Mouse (Mus musculus) thymus, postnatal 4 days (tissue): Measurements from ENCODE around the gene Arntl.

Source experiments
- DNase-seq: peaks from one replicate; pipeline ENCODE4 v3.0.0; 2021

Gene Arntl

DNA sequence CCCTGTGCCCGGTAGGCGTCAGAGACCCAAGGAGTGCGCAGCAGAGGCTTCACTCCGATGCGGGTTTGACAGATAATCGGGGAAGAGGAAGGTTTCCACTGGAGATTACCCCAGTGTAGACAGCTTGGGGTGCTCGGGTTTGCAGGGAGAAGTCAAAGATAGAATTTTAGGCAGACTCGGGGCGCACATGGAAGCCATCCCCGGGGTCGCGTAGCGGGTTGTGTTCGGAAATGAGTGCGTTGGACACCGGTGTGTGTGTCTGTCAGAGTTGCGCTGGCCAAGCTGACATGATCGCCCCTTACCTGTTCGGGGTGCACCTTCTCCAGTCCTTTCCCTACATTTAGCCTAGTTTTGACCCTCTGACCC, 1.1 kb downstream of the Arntl start:
- peak; percentile 42 for DNase-seq

DNA sequence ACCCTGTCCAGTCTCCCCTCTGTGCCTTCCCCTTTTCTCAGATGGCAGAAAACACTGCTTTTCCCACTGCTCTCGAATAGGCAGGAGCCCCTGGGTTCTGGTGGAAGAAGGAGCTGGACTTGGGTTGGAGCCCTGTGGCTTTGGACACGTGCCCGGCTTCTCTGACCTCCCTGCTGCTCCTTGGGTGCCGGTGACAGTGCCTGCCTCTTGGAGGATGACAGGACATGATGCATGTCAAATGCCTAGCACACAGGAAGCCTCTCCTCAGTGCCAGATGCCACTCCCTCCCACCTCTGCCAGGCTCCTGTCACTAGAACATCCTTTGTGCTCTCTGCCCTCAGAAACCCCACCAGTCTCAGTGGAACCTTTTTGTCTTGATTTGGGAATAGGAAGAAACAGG, 3.2 kb downstream of the Arntl start:
- DNase-seq, result peak; percentile 58

DNA sequence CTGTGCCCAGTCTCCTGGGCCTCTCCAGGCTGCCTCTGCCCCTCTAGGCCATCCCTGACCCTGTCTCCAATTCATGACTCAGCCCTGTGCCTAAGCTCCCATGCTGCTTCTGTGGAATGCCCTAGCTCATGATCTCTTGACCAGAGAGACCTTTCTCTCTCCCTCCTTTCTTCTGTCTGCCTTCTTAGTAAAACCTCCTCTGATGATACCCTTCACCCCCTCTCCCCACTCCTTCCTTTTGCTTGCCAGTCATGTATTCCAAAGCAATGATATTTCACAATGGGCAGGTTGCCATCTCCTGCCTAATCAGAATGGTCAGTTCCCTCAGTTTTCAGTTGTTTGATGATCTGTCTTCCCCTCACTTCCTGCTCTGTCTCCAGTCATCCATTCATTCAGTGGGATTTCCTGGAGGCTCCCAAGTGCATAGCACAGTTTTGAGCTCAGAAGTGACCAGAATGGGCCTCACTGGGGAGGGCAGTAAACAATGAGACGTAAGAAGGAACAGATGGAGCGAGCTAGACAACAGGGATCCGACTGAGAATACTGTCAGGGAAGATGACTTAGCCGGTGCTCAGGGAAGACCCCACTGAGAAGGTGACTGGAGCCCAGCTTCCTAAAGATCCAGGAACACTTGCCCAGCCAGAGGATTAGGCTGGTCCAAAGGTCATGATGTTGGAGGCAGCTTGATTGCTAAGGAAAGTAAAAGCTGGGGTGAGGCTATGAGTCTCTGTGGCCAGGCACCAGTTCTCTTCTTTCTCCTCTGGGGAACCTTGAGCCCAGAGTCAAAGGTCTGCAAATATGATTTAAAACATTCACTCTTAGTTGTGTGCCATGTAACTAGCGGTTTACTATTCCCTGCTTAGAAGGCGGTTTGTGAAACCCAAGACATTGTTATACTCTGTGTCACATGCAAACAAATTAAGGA, 7.2 kb downstream of the Arntl start:
- DNase-seq, result no peak

DNA sequence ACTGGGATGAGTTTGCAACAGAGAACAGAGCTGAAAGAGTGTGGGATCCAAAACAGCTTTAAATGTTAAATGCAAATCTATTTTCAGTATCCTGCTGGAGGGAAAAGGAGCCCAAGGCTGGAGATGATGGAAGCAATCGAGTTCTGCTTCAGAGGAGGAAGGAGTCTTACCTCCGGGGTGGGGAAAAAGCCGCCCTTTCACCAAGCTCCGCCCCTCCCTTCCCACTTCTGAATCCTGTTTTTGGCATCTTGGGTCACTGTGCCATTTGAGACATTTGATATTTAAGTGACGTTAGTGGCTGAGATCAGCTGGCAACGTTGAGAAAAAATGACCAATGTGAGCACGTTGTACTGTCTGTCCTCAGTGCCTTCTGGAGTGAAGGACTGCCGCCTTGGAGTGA, 8.9 kb downstream of the Arntl start:
- no peak for DNase-seq

DNA sequence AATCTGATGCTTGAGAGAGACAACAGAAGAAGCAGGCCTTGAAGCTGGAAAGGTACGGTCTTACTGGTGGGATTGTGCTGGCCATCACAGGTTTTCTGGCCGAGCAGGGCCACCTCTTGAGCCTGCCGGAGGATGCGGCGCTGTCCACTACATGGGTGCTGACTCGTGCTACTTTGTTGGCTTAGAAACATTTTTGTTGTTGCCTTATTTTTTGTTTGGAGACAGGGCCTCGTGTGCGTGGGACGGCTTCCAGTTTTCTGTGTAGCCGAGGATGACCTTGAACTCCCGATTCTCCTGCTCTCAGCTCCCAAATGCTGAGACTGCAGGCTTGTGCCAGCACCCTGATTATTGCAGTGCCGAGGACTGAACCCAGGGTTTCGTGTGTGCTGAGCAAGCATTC, 12.2 kb downstream of the Arntl start:
- no peak for DNase-seq

DNA sequence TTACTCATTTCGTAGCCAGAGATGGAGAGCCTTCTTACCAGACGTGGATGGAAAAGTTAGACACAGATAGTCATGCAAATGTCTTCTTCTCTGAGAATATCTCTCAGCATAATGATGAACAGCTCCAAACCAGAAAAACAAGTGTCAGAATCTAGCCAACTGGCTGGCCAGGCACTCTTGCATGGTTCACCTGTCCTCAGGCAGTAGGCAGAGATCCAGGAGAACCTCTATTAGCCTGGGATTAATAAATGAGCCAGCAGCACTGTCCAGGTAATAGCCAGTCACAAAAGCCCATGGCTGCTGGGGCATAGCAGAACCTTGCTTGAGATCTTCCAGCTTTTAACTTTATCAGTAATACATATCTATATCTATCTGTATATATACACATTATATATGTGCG, 12.6 kb downstream of the Arntl start:
- DNase-seq, result no peak

DNA sequence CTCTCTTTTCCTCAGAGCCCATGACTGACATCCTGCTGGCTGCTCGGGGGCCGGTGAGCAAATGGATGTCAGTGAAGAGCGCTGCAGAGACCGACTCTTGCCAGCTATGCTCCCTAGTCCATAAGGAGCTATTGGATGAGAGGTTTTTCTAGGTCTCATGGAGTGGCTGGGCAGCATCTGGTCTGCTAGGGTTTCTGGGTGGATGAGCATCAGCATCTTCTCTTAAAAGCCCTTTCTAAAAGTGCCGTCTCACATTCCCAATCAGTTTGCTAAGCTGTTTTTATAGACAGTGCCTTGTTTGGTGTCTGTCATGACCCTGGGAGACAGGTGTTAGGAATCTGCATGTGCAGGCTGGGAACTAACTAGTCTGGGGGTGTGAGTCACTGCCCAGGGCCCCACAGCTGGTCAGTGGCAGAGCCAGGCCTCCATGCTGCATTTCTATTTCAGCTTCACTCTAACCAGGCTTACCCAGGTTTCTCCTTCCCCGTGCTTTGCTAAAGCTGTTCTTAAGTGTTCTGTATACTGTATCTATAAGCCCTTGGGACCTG, 13.5 kb downstream of the Arntl start:
- no peak for DNase-seq

DNA sequence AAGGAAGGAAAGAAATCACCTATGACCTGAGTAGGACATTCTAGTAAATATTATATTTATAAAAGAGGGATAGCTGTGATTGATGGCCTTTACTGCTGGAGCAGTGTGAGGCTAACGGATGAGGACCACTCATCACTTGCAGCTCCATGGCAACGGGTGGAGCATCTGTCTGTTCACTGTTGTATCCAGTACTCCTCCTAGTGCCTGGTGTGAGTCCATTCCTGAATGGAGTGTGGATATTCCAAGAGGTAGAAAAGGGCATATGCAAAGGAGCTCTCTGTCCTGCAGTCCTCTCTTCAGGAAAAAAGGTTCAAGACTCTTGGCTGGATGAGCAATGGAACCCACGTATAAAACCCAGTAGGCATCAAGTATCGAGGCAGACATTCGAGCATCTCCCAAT, 15.6 kb downstream of the Arntl start:
- no peak for DNase-seq

DNA sequence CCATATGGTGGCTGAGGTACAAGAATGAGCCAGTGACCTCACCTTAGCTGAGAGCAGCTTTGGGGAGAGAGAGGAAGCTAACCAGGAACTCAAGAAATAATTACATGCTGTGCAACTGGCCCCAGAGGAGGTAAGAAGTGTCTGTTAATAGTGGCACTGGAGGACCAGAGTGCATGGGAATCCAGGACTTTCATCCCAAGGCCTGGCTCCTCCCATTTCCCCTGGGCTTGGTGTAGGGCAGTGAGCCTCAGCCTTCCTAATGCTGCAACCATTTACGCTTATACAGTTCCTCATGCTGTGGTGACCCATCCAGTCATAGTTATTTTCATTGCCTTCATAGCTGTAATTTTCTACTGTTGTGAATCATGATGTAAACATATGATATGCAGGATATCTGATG, 17.4 kb downstream of the Arntl start:
- no peak for DNase-seq

DNA sequence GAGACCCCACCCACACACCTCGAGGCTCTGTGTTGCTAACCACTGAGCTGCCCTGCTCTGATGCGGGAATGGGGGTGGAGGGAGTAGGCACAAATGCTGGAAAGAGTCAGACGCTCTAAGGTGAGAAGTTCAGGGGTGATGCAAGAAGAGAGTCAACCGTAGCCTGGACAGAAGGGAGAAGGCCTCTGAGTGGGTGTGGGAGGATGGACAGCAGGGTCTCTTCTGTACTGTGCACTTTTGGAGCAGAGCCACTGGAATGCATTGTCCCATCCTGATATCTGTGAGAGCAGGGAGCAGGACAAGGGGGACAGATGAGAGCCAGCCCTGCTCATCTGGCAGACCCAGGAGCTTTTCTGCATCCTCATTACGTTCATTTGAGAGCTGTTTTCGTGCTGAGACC, 21.2 kb downstream of the Arntl start:
- no peak for DNase-seq

DNA sequence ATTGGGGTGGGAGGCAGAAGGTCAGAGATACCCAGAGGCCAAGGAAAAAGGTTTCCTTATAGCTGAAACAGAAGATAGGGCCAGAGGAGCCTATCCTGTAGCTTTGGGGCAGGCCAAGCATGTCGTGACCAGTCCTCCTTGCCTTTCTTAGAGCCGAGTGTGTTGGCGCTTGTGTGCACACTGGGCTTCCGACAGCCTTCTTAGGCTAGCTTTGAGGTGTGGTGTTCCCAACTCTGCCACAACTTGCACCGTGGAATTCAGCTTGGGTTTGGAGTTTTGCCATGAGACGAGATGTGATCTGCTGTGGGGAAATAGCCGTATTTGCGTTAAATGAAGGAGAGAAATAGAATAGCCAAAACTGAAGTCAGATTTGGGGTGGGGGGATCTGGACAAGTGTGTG, 28.9 kb downstream of the Arntl start:
- DNase-seq, result no peak

DNA sequence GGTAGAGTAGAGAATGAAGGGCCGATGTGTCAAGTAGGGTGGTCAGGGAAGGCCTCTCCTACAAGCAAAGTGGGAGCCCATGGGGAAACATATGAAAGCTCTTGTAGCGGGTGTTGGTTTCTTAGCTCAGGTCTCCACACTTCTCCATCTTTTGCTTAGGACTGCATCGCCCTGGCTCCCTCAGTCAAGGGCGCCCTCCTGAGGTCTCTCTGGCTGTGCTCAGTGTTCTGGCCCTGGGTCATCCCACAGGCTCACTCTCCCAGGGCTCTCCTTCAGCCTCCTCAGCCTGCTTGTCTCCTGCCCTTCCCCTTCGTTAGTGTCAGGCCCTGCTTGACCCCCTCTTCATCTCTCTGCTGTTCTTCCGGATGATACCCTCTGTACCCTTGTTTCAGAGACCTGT, 31.1 kb downstream of the Arntl start:
- DNase-seq, result no peak

DNA sequence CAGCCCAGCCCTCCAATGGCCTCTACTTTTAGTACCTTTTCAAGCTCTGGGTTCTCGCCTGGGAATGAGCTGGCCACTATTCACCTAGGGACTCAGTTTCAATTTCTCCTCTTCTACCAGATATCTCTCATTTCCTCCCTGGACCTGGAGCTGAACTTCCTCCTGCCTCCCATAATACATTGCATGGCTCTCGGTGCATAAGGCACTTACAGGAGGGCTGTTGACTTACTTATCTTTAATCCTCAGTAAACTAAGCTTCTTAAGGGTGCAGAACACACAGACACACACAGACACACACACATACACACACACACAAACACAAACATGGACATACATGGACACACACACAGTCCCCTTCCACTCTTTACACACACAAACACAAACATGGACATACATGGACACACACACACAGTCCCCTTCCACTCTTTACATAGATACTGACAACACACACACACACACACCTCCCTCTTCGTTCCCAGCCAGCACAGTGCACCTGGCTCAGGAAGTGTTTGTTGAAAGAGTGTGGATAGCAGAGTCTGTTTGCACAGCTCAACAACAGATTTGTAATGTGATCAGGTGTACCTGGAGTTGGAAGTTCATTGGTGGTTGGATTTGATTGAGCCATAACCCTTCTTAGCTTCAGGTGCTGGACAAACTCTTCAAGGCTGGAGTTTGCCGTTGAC, 32.3 kb downstream of the Arntl start:
- no peak for DNase-seq

DNA sequence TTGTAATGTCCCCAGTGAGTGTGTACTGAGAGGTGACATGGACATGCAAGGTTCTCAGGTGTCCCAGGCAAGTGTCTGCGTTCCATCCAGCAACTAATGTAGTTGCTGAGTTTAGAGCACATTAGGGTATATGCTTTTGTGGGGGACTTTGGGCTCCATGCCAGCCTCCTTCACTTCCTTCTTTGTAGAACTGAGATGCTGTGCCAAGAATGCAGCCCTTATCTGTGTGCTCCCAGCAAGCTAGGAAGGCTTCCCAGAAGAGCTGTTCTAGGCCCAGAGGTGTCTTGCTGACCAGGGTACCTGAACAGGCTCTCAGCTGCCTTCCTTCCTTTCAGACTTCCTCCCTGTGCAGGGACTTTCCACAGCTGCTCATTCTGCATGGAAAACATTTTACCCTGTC, 33.2 kb downstream of the Arntl start:
- DNase-seq, result no peak

DNA sequence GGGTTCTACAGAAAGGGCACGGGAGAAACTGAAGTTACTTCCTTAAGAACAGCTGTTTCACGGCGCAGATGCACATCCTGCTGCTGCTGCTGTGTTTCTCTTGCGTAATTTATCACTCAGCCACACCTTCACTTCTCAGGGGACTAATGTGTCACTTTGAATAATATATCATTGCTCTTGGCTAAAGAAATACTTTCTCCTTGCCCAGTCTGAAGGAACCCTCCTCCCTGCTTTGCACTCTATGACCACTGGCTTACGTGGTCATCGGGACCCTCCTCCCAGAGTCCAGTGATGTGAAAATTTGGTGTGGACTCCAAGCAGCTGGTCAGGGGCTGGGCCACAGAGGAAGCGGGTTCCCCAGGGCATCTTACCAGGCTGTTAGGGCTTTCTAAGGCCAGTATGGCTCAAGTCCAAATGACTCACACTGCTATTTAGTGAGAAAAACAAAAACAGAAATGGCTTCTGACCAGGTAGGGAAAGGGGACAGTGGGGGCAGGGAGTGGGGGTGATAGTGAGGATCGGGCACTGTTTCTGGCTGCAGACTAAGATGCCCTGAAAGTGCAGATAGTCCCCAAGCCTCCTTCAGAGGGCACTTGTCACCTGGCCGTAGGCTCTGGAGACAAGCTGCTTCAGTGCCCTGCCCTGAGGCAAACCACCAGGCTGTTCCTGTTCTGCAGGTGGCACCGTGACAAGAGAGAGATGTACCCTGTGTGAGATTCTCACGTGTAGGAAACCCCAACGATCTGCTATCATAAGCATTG, 34.8 kb downstream of the Arntl start:
- DNase-seq, result no peak

DNA sequence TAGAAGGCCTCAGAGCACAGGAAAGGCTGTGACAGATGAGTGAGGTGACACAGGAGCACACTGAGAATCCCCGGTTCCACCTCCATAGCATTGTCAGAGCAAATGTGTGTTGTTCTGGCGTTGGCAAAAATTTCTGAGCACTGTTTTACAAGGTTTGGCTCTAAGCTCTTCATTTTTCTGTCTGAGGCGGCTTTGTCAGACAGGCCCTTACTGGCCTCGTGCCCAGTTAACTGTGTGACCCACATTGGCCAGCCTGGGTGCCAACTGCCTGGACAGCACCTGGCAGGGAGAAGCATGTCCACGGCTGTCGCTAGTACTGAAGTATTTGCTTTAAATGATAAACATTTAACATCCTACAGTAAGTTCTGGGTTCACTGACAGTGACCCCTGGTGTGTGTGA, 35.4 kb downstream of the Arntl start:
- DNase-seq, result no peak

DNA sequence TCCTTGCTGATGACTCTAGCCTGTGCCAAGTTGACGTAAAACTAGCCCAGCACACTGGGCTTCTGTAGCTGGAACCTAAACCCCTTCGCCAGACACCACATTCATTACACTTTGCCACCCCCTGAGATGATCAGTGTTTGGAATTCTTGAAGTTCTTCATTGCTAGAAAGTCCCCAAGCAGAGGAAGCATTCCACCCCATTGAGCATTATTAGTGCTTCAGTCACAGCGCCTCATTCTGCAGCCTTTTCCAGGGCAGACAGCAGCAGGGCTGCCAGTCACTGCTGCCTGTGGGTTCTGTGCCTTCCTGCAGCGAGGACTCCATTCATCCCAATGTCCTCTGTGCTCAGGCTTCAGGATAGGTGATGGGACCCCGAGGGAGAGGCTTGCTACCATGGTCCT, 37.9 kb downstream of the Arntl start:
- DNase-seq, result no peak

DNA sequence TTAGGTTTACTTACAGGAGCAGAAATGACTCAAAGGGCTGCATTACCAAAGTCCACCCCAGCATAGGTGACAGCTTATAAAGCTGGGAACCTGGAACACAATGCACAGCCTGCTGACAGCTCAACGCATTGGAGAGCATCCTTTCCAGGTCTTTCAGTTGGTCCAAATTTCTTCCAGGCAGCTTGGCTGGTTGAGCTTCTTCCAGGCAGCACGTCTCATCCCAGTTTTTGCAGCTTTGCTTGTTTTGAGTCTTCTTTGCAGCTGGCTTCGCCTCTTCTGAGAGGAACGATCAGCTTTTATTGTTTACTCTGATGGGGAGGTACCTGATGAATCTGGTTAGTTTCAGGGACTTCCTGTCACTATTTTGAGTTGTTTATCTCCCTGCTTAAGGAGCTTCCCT, 39.2 kb downstream of the Arntl start:
- no peak for DNase-seq

DNA sequence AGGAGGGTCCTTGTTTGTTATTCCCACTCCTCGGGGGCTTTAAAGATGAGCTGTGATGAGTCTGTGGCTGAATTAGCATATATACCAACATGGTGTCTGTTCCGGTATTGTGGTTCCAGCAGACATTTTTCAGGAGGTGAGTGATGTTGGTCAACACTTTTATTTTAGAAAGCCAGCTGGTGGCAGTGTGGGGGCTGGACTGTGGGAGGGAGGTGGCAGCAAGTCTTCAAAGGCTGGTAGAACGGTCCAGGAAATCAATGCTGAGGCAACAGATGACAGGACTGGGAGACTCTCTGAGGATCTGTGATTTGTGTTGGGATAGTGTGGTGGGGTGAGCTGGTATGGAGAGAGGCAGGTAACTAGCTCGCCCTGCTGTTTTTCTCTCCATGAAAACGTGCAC, 39.9 kb downstream of the Arntl start:
- no peak for DNase-seq

DNA sequence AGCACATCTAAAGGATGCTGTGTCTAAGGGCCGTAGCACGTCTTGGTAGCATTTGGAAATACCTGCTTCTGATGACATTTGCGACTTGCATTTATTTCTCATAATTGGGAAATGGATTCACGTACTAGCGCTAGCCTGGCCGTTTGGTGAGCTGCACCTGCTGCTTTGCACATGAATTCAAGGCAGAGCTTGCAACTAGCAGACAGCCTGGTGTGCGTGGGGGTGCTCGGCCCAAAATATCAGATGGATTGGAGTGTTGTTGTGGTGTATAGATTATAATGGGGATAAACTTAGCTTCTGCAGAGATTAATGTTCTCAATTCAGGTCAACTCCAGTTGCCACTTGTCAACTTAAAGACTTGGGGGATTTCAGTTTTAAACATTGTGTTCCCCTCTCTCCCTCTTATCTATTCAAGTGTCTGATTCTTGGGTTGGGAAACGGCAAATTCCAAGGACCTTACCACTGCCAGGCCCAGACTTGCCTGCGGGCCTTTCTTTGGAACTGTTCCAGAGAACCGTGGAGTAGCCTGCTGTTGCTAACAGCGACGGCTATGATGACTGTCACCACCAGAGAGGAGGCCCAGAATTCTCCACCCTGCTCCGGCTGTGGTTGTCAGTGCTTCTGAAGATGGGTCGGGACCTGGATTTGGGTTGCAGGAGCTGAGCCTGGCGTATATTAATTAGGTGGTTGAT, 42.0 kb downstream of the Arntl start:
- DNase-seq, result no peak

DNA sequence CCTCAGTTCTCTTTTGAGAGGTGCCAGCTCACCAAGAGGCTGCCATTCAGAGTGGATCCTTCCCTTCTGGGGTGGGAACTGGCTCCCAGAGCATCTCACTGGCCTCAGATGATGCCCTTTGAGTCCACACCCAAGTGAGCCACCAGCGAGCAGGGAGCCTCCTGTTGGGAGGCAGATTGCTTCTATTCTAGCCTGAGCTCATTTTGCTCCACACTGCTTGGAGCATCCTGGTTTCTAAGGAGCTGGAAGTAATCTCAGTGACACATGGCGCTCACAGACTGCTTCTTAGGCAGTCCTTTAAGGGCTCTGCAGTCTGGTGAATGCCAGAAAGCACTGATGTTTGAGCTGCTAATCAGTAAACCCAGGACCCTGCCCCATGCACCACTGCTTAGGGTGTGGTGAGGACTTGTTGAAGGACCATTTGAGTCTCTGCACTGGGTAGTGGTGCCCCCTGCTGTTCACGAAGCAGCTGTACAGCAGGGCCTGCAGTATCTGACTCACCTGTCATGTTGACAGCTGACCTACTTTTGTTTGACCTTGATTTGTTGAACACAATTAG, 43.2 kb downstream of the Arntl start:
- peak; percentile 84 for DNase-seq

DNA sequence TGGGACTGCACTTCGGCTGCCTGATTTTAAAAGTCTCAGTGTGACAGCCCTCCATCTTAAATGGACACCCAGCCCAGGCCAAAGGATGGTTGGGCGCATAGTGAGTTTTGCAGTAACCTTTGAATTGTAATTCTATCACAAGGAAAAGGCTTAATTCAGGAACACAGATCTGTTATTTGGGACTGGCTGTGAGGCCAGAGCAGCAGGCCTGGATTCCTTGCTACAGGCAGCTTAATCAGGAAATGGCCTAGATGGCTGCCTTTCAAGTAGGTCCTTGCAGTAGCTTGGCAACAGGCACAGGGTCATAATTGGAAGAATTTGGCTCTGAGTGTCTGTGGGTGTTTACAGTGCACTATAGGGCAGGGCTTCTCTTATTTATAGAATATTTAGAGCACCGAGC, 43.7 kb downstream of the Arntl start:
- no peak for DNase-seq

DNA sequence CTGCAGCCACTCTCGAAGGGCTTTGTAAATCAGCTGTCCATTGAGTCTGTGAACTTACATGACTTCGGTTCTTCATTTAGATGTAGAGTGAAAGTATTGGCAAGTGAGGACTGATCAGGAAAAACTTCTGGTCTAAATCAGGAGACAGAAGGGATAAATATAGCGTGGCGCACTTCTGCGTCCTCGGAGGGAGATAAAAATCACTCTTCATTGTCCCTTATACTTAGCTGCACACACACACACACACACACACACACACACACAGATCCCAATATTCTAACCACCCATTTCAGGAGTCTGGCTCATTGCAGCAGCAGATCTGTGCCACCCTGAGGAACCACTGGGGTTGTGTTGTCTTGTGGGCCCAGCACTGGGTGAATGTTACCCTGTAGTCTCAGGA, 44.3 kb downstream of the Arntl start:
- DNase-seq, result no peak
